Comparison of ENCODE assay signal across 29 mouse cellular contexts in the genomic region with DNA sequence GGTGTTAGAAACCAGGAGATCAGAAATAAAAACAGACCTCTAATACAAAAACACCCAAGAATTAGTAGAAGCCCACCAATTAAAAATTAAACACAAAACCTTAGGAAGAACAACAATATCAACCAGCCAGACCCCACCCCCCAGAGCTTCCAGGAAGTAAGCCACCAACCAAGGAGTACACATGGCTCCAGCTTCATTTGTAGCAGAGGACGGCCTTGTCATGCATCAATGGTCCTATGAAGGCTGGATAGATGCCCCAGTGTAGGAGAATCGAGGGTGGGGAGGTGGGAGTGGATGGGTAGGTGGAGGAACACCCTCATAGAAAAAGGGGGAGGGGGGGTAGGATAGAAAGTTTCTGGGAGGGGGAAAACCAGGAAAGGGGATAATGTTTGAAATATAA. TPM values are rescaled to one million over a fixed set of nuclear protein-coding genes. Genes with fewer than 3 reads are reported as not detected.
DNase-seq lines count a peak whose midpoint lies in the region; ATAC-seq and TF ChIP-seq lines count a peak whose summit lies in the region.
"Had no signal": no experiment of that assay in that cellular context is flagged by ENCODE, and none has a peak within 500 bp of the region (broad histone marks: within the 10 kb centered on the region; RNA-seq: fewer than 3 reads in every experiment).

No protein-coding gene starts in this region.

- no peak for TF ChIP-seq CTCF in heart, adult 2 months (IDR thresholded peaks at IDR 0.05)
- no peak for TF ChIP-seq CTCF in embryonic fibroblast, embryonic 13.5 days (IDR thresholded peaks at IDR 0.05; ENCODE audit: borderline replicate concordance, insufficient read depth, low read length)

- H3K36me3 ChIP-seq in heart, adult 2 months (ENCODE audit: control insufficient read depth, insufficient read depth, low read length) = peaks cover 5% of the 10 kb centered on the region
- no peaks in the 10 kb centered on the region for H3K36me3 ChIP-seq in neural tube, embryonic 13.5 days
- H3K36me3 ChIP-seq: embryonic facial prominence, embryonic 12.5 days; embryonic facial prominence, embryonic 15.5 days; forebrain, embryonic 10.5 days; heart, embryonic 12.5 days; heart, embryonic 15.5 days; hindbrain, embryonic 12.5 days had no signal

- H3K79me2 ChIP-seq in heart, adult 2 months (replicated peaks; ENCODE audit: control insufficient read depth, insufficient read depth, low read length) = no peaks in the 10 kb centered on the region; the same call in 1 of the 2 replicates

- 80% methylated on average over 2 of the region's 2 CpGs for WGBS in heart, adult 2 months
- 72% methylated on average over 2 of the region's 2 CpGs for WGBS in neural tube, embryonic 13.5 days

- TF ChIP-seq POLR2A in heart, adult 2 months (IDR thresholded peaks at IDR 0.05; ENCODE audit: insufficient read depth, low read depth, low read length) = no peak
- TF ChIP-seq POLR2A in embryonic fibroblast, embryonic 13.5 days (IDR thresholded peaks at IDR 0.05; ENCODE audit: low read depth, low read length) = no peak

- no peaks in the 10 kb centered on the region for H3K9me3 ChIP-seq in neural tube, embryonic 13.5 days
- H3K9me3 ChIP-seq: embryonic facial prominence, embryonic 12.5 days; embryonic facial prominence, embryonic 15.5 days; forebrain, embryonic 10.5 days; forebrain, embryonic 13.5 days; G1E; heart, embryonic 12.5 days; heart, embryonic 15.5 days; hindbrain, embryonic 12.5 days had no signal

- intact Hi-C loops in heart, adult 2 months (cut with DNase I) = loop anchor here (5.0 kb wide), 1 partner anchor 35 kb away; no protein-coding TSS in a partner anchor

- H3K27me3 ChIP-seq in heart, adult 2 months (ENCODE audit: control insufficient read depth, insufficient read depth, low read length) = no peaks in the 10 kb centered on the region
- no peaks in the 10 kb centered on the region for H3K27me3 ChIP-seq in neural tube, embryonic 13.5 days
- H3K27me3 ChIP-seq: embryonic facial prominence, embryonic 12.5 days; embryonic facial prominence, embryonic 15.5 days; forebrain, embryonic 13.5 days; heart, embryonic 12.5 days; heart, embryonic 15.5 days; hindbrain, embryonic 12.5 days; Patski had no signal

- peaks cover 7% of the 10 kb centered on the region for H3K4me1 ChIP-seq in heart, adult 2 months (ENCODE audit: control insufficient read depth, insufficient read depth, low read length)
- peaks cover 33% of the 10 kb centered on the region for H3K4me1 ChIP-seq in neural tube, embryonic 13.5 days (replicated peaks)
- 0 out of 2 replicates have a peak, but pooled peaks cover 2% of the 10 kb centered on the region for H3K4me1 ChIP-seq in embryonic fibroblast, embryonic 13.5 days (ENCODE audit: control insufficient read depth, insufficient read depth, low read length)

- H3K4me2 ChIP-seq in neural tube, embryonic 13.5 days = no peak overlapping the region

- no peak for ATAC-seq in neural tube, embryonic 13.5 days (ENCODE audit: low read depth)
- ATAC-seq: CD4-positive, CD25-positive, alpha-beta regulatory T cell, adult 4 months; forebrain, embryonic 13.5 days; forebrain, embryonic 16.5 days; hindbrain, embryonic 16.5 days; inflammation-experienced regulatory T-cells, adult 6 months; intestine, embryonic 16.5 days; Patski had no signal

- no peak for TF ChIP-seq EP300 in heart, adult 2 months (IDR thresholded peaks at IDR 0.05; ENCODE audit: insufficient read depth, low read depth, low read length)

- H3K9ac ChIP-seq in heart, adult 2 months (ENCODE audit: low read depth, low read length) = no peak overlapping the region
- H3K9ac ChIP-seq in neural tube, embryonic 13.5 days = no peak overlapping the region
- H3K9ac ChIP-seq: embryonic facial prominence, embryonic 12.5 days; embryonic facial prominence, embryonic 15.5 days; heart, embryonic 12.5 days had no signal

- no peak overlapping the region for H3K4me3 ChIP-seq in heart, adult 2 months
- H3K4me3 ChIP-seq in neural tube, embryonic 13.5 days = no peak overlapping the region
- H3K4me3 ChIP-seq in embryonic fibroblast, embryonic 13.5 days (ENCODE audit: insufficient read depth, low read length) = no peak overlapping the region
- H3K4me3 ChIP-seq: heart, embryonic 12.5 days had no signal

- no peak overlapping the region for H3K27ac ChIP-seq in heart, adult 2 months
- 0 out of 2 replicates have a peak overlapping the region, but pooled peaks have one; percentile 98 for H3K27ac ChIP-seq in neural tube, embryonic 13.5 days (replicated peaks)
- H3K27ac ChIP-seq in embryonic fibroblast, embryonic 13.5 days (ENCODE audit: insufficient read depth, low read length) = peak overlapping the region; percentile 95; the same call in 1 of the 2 replicates
- H3K27ac ChIP-seq: embryonic facial prominence, embryonic 12.5 days; forebrain, embryonic 13.5 days had no signal

- peak; percentile 86 for DNase-seq in heart, adult 11 months
- no peak for DNase-seq in heart, adult 2 months
- DNase-seq in neural tube, embryonic 10.5 days (ENCODE audit: extremely low spot score, low spot score) = no peak
- no peak for DNase-seq in spleen, postnatal 10 days (ENCODE audit: low spot score in 2 of 2)
- DNase-seq: adrenal gland, postnatal 10 days; adrenal gland, postnatal 36 days; cerebellum, adult 8-10 months; cerebellum, postnatal 14 days; gastrocnemius, postnatal 10 days; gastrocnemius, postnatal 36 days; heart, postnatal 10 days; heart, postnatal 36 days; kidney, adult 18-20 months had no signal

RNA-seq across cellular contexts. Expression of a gene that starts 13.5 kb away (rescaled TPM):
- total RNA-seq in heart, adult 2 months (2021) = 10 to 100 TPM; 41.3 to 45.1 TPM
- 15.6 and 20.7 TPM in 2 replicates for polyA plus RNA-seq in heart, adult 2 months (2012; rRNA removed)
- 27.5 and 28.7 TPM in 2 replicates for polyA plus RNA-seq in neural tube, embryonic 13.5 days (2015; fragmentation: Nextera tagmentation; extraction: Ambion mirVana)
- 21.8 and 30.0 TPM in 2 replicates for polyA plus RNA-seq in embryonic fibroblast, embryonic 13.5 days (2011; ENCODE audit: insufficient read length, low read depth, missing spikeins)
